Mouse (Mus musculus): ENCODE measurements around the gene Atp6v1f.
A peak's percentile ranks its signal among the peaks of the same experiment; 100 is the strongest.

Gene Atp6v1f

DNA sequence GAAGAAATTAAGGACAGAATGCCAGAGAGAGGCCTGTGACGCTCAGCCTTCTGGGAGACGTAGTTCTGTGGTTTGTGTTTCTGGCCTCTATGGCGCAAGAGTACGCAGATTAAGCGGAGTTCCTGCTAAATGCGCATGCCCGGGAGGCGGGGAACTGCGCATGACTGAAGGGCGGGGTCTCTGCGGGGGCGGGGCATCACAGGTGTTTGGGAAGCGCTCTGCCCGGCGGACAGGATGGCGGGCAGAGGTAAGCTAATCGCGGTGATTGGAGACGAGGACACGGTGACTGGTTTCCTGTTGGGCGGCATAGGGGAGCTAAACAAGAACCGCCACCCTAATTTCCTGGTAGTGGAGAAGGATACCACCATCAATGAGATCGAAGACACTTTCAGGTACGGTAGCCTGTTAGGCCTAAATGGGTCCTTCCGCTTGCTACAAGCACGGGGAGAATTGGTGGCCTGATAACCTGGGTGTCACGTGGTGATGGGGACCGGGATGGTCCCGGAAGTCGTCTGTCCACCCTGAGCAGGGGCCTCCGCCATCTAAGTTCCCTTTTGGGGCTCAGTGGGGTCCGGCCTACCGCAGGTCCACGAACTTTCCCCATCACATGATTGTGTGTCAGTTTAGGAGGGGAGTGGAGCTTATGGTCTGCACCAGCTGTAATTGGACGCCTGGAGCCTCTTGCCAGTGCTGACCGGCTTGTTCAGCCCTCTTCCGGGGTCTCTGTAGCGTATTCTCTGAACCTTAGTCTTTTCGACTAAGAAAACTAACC is at the start of gene Atp6v1f:
Atp6v1f (plus strand) TSS at position 136 of the 772 bp plus-strand sequence.
- DNase-seq: peak; percentile 95

DNA sequence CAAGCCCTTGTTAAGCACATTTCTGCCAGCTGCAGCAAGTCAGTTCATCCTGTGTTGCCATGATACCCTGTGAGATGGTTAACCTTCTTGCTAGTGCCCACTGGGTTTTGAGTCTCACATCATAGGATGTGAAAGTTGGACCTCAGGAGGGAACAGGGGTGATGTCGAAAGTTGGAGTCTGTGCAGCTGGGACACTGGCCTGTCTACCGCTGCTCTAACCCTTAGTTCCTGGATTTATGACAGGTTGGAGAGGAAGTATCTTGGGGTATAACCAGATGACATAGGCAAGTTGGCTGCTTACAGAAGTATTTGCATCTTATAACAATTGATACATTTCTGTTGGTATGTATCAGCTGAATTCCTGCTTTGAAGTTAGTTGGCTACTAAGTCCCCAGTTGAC is 46.9 kb upstream of the Atp6v1f start:
- no peak for DNase-seq

DNA sequence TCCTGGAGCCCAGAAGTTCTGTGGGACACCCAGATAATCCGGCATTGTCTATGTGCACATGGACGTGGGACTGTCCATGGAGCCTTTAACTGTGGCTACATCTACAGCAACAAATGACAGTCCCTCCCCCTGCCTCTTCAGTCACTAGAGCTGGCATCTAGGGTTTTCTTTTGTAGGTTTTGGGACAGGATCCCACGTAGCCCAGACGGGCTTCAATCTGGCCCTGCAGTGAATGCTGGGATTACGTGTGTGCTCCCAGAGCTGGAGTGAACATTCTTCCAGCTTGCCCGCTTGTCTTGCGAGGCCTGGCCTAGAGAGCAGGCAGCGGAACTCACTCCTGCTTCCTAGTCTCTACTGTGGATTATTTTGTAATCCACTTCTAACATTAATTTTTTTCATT is 42.4 kb upstream of the Atp6v1f start:
- no peak for DNase-seq

DNA sequence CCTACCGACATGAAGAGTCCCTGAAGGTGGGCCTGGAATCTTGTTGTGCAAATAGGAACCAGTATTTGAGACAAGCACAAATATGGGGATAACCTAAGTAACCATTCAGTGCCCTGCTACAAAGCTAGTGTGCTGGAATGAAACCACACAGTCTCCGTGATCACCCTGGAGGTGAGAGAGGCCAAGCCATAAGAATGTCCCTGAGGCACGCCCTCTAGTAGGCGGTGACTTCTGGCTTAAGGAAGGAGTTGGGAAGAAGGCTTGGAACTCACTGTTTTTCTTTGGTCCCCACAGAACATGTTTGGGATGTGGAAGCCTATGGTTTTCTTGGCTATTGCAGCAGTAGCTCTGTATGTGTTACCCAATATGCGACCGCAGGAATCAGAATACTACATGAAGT is 41.2 kb upstream of the Atp6v1f start:
- no peak for DNase-seq

DNA sequence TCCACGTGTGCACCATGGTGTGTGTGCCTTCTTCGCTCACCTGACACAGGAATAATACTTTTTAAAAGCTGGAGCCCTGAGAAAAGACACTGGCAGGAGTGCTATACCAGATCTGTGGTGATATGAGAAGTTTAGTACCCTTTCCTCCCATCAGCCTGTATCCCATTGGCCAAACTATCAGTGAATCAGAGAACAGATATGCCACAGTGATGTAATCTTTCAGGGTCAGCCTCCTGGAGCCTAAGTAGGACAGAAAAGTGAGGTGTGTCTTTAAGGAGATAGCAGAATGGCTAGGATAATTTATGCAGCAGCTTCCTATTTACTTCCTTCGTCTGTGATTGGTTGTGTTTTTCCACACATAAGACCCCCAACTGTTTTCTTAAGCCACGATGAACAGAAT is 39.3 kb upstream of the Atp6v1f start:
- no peak for DNase-seq

DNA sequence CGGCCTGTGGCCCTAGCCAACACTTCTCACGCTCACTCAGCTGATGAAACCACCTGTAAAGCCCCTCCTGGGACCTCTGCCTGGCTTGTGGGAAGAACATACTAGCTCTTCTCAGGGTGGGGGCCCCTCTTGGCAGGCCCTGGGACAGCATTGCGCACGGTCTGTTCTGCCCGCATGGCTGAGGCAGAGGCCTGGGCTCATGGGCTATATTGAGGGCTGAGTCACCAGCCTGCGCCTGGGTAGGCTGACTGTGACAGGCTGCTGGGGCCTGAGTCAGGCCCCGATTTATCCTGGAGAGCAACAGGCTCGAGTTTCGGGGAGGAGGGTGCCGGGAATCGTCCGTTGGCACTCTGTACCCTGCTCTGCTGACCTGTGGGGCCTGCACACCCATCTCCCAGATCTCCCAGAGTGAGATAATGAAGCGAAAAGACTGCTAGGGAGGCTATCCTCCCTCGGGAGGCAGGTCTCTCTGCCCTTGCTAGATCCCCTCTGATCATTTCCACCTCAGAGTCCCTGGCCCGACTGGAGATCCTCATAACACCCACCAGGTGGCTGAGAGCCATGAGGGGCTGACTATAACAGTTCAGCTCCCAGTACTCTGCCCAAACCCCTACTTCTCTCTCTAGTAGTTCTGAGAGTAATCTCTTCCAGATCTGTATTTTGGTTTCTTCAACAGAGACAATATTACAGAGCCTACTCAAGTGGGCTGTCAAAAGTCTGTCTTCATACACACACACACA is 36.7 kb upstream of the Atp6v1f start:
- DNase-seq: no peak

DNA sequence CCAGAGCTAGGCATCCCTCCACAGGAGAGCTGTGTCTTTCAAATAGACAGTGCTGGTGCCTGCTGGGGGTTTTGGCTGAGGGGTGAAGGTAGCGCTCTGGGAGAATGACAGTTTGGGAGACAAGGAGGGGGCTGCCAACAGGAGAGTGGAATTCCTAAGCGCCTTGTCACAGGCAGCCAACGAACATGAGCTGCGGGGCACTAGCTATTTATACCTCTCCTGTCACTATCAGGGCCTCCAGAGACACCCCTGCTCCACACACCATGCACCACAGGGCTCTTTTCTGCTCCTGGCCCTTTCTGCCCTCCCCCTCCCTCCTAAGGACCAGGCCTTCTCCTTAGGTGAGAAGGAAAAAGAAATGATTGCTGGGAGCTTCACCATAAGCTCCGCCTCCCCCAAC is 36.0 kb upstream of the Atp6v1f start:
- no peak for DNase-seq

DNA sequence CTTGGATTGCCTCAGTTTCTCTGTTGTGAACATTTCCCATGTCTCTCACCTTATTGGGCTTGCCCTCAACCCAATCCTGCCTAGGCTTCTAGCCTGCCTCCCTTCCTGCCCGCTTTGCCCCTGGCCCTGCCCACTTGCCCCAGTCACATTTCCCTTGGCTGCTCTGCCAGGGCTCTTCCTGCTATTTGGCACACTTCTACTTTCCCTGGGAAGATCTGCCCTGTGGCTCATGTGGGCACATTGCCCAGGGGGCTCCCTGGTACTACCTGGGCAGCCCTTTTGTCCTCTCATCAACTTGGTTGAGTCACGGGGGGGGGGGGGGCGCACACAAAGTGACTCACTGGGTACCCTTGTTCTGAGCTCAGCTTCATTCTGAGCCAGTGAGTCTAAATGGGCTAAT is 35.4 kb upstream of the Atp6v1f start:
- DNase-seq: no peak

DNA sequence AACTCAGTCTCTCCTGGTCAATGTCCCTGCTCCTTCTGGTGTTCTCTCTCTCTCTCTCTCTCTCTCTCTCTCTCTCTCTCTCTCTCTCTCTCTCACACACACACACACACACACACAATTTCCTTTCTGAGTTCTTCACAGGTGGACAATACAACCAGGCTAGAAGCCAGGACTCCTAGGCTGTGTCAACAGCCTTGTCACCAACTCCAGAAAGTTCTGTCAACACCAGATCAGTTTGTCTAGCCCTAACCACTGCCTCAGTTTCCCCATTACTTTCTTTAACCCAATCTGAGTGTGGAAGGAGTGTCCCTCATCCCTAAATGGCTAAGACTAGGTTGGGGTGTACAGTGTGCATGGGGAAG is 34.9 kb upstream of the Atp6v1f start:
- no peak for DNase-seq

DNA sequence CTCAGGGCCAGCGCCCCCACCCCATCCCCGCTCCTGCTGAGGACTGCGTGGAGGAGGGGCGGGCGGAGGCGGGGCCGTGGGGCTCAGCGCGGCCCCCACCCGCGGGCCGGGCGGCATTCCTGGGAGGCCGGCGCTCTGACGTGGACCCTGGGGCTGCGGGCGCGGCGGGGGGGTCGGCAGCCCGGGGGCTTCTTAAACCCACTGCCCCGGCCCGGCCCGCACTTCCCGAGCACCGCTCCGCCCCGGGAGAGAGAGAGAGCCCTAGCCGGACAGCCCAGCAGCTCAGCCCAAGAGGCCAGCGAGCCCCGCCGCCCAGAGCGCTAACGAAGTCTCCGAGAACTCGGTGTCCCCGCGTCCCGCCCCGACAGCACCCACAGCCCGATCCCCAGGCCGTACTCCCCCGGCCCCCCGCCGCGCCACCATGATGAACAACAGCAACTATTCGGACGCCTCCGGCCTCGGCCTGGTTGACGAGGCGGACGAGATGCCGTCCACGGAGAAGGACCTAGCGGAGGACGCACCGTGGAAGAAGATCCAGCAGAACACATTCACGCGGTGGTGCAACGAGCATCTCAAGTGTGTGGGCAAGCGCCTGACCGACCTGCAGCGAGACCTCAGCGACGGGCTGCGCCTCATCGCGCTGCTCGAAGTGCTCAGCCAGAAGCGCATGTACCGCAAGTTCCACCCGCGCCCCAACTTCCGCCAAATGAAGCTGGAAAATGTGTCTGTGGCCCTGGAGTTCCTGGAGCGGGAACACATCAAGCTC is 34.3 kb upstream of the Atp6v1f start, which contains the start of gene Flnc:
Flnc (plus strand) TSS at position 219 of the 766 bp plus-strand sequence.
- DNase-seq: no peak

DNA sequence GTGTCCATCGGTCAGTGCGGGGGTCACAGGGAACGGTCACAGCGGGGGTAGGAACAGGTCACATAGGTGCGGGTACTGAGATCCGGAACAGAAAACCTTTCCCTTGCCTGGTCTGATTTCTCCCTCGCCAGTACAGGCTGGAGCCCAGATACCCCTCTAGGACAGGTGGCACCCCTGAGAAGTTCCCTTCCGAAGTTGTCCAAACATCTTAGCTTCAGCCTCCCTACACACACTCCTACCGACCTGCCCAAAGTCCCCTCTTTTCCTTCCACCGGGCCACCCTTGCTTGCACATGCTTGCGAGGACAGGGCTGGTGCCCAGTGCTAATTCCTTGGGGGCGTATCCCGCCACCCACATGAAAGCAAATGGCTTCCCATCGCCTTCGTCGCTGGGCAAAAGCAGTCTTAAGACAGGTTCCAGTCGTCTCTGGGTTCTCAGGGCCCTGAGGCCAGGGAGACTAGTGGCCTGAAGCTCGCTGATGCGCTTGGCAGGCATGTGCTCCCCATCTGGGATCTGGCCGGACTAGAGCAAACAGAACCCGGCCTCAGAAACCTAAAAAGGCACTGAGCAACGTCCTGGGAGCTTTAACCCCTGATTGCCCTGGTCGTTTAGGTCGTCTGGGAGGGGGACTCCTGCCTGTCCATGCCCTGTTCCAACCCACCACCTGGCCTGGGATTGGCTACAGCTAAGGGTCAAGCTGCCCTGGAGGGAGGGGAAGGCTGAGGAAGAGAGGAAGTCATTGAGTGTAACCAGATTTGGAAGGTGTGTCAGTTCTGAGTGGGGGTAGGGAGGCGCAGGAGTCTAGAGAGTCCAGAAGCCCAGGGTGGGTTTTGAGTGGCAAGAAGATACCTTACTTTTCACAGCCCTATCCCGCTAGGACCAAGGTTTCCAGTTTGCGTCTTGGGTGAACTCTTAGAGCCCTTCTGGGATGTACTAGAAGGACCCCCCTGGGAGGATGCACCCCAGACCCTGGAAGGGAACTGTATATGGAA is 33.4 kb upstream of the Atp6v1f start:
- no peak for DNase-seq

DNA sequence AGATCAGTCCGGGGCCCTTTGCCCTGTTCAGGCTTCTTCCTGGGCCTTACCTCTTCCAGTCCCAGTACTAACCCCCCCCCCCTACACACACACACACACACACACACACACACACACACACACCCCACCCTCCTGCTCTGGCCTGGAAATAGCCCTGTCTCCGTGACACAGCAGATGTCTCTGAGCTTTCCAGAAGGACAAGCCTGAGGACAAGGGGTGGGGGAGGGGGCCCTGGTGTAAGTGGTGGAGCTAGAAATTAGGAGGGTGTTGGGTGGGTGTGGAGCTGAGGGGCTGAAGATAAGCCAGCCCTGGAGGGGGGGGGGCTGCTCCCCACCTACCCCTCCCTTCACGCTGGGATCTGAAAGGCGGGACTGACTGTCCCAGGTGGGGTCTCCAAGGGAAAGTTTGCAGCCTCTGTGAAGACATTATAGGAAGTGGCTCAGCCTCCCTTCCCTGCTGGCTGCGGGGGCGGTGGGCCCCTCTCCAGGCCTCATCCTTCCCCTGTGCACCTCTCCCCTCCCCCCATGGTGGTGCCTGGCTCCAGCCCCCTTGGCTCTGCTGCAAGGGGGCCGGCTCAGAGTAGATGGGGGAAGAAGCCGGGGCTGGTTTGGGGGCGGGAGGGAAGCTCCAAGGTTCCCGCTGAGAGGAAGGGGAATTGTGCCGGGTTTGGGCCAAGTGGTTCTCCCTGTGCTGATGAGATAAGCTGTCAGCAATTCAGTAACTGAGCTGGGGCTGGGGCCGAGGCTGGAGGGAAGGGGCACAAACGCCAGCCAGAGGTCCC is 32.4 kb upstream of the Atp6v1f start:
- DNase-seq: no peak

DNA sequence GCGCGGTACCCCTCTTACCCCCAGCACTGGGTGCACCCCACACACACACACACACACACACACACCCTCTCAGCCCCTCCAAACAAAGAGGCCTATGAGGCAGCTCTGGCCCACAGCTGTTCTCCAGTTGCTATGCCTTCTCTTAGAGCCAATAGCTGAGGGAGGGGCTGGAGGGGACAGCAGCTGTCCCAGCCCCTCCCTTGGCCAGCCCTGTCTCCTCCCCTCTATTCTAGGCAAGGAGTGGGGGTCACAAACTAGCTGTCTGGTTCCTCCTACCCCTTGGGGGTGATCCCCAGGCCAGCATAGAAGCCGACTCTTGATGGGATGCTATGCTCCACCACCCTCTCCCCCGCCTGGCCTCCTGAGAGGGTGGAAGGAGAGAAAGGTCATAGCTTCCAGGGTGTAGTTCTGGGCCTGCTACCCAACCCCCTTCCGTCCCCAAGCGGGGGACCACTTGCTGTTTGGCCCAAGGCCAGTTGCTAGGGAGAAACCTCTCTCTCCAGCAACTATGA is 31.5 kb upstream of the Atp6v1f start:
- no peak for DNase-seq

DNA sequence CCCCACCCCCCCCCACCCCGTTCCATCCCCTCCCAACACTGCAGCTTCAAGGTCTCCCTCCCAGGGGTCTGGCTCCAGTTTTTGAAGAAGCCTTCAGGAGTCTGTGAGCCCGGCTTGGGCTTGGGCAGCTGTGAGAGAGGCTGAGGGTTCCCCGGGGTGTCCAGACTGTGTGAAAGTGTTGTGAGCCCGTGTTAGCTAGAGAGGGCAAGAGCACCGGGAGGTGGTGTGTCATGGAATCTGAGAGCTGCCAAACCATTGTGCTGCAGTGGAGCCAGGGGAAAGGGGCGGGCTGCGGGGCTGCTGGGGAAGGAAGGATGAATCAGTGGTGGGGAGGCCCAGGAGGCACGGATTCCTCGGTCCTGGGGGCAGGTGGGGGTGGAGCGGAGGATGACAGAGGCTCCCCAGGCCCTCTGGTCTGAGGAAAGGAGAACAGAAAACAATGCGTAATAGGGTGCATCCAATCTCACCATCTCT is 31.0 kb upstream of the Atp6v1f start:
- DNase-seq: no peak

DNA sequence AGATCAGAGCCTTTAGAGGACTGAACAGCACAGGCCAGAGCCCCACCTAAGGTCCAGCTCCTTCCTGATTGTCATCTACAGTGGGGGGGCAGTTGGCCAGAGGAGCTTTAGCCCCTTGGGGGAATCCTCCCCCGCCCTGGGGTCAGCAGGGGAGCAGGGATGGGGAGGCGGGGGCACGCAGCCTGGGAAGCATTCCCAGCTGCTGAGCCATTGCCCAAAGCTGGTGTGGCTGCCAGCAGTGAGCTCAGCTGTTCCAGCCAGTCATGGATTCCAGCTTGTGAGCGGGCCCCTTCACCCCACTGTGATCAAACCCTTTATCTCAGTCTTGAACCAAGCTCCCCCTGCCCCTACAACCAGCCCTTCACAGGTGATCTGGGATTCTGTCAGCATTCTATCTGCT is 28.3 kb upstream of the Atp6v1f start:
- DNase-seq: no peak

DNA sequence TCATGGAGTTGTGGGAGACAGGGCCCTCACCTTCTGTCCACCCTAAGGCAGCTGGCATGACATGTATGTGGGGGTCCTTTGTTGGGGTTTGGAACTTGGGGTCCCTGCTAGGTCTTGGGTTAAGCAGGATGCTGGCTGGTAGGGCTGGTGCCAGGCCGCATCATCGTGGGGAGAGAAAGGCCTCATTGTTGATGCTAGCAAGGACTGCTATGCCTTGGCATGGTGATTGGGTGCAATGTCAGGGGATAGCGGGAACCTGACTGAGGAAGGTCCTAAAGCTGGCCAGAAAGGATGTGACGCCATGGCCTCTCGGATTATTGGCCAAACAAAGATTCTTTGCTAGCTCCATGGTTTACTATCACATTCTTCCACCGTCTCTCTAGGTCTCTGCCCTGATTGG is 27.7 kb upstream of the Atp6v1f start:
- no peak for DNase-seq

DNA sequence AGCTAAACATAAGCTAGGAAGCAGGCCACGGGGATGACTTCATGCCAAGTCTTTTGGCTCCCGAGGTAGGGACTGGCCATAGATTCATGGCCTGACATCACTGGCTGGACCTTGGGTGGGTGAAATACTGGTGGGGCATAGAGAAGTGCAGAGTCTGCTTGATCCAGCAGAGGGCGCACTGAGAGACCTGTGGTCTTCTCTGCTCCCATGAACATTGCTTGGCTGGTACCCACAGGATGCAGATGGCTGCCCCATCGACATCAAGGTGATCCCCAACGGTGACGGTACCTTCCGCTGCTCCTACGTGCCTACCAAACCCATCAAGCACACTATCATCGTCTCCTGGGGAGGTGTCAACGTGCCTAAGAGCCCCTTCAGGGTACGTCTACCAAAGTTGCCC is 22.7 kb upstream of the Atp6v1f start:
- DNase-seq: peak; percentile 48

DNA sequence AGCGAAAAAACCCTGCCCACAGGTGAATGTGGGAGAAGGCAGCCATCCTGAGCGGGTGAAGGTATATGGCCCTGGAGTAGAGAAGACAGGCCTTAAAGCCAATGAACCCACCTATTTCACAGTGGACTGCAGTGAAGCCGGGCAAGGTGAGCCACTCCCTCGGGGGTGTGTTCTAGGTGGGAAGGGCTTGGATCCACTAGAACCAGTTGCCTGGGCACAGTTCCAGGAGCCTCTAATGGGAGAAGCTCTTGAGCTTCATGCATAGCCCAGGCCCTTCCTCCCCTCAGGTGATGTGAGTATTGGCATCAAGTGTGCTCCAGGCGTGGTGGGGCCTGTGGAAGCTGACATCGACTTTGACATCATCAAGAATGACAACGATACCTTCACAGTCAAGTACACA is 22.2 kb upstream of the Atp6v1f start:
- no peak for DNase-seq

DNA sequence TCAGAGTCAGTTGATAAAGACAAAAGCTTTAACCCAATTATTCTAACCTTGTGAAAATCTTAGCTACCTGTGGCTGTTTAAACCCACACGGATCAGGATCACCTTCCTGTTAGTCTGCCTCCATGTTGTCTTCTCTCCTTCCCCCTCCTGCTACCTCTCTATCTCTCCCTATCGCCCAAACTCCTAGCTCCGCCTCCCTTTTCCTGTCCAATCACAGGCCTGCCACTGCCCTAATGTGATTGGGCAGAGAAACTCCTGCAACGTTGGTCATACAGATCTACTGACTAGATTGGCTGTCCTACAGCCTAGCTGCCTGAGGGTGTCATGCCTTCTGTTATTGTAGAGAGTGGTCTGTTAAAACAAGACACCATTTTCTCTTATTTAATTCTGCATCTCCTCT is 17.7 kb upstream of the Atp6v1f start:
- no peak for DNase-seq

DNA sequence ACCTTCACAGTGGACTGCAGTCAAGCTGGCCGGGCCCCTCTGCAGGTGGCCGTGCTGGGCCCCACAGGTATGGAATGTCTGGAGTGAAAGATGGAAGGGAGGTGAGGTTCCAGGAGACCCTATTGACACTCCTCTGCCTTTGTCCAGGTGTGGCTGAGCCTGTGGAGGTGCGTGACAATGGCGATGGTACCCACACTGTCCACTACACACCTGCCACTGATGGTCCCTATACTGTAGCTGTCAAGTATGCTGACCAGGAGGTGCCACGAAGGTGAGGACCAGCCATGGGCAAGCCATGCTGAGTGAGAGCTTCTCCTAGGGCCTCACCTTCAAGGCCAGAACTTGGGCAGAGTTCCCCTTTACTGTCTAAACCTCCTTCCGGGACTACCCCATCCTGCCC is 16.9 kb upstream of the Atp6v1f start:
- DNase-seq: no peak

DNA sequence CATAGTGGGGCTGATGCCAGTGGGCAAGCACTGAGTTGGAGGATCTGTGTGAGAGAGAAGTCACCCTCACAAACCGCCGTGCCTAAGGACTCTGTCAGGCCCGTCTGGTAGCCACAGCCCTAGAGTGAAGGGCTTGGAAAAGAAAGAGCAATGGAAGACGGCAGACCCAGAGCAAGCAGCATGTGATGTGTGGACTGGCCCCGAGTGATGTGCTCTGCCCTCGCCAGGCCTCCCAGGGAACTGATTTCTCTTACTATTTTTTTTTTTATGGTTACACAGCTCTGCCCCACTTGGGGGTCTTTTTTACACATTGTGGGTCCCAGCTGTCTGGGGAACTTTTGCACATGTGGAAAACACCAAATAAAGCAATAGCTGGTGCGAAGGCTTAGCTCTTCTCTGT is 6.0 kb upstream of the Atp6v1f start:
- DNase-seq: no peak

Measured in kidney, adult 9 months (tissue).